Mouse (Mus musculus) leukemia stem cell, adult 10-12 weeks (primary cell): ENCODE results near the gene Nme4. TPM values are rescaled to one million over a fixed set of nuclear protein-coding genes. Genes with fewer than 3 reads are reported as not detected.

Experiments
- polyA plus RNA-seq: library from polyadenylated mRNA; stranded (reverse); fragments of >175 nt; gene quantifications from 2 replicates; pipeline ENCODE4 v1.2.3, GENCODE M21; 2012; ENCODE audit warnings: low replicate concordance

Nme4 gene
- polyA plus RNA-seq = 55.7 and 62.6 TPM in 2 replicates

GRCm38 (mm10) chr17:26095121-26095740, at the start of gene Nme4:
Gene Nme4, minus strand, starts transcription at chr17:26095602.

DNA sequence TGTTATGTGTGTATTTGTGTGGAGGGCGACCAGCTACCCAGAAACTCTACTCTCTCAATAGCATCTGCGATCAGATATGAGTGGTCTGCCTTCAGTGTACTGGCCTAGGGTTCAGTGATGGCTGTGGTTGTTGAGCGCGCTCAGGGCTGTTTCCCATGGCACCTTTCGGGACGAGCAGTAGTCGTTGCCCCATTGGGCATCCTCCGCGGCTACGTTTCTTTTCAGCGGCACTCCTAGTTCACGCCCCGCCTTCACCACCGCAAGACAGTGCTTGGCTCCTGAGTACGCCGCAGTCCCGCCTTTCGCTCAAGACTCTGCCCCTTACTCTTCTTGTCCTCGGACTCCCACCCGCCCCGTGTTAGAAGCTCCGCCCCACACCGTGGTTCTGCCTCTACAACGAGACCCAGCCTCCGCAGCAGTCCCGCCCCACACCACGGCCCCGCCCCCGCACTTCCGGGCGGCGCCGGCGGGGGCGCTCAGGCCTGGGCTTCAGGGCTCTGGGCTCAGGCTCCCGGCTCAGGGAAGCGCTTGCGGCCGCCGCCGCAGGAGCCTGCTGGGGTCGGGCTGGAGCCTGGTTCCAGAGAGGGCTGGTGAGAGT, 42.9 kb upstream of the Nme4 start, which contains the start of gene Axin1:
TSS of gene Axin1 (plus strand) at position 450 of the 598 bp plus-strand sequence.

GRCm38 (mm10) chr17:26123267-26123684, 27.9 kb upstream of the Nme4 start, which contains the start of gene Mrpl28:
Gene Mrpl28, plus strand, starts transcription at chr17:26123500.

GRCm38 (mm10) chr17:26113181-26113948, 18.0 kb upstream of the Nme4 start, which contains the start of gene Tmem8:
Gene Tmem8, plus strand, starts transcription at chr17:26113299.

GRCm38 (mm10) chr17:26089905-26090632, 5.3 kb downstream of the Nme4 start, which contains the start of gene Decr2:
Gene Decr2, minus strand, starts transcription at chr17:26090337.

GRCm38 (mm10) chr17:26068831-26069739, 26.3 kb downstream of the Nme4 start, which contains the start of gene Rab11fip3:
Gene Rab11fip3, minus strand, starts transcription at chr17:26069555.

Other genes with a start within 250 kb of the Nme4 start
- 22.8 and 33.0 TPM in 2 replicates for gene Wdr90, start 234.1 kb downstream of the Nme4 start, polyA plus RNA-seq
- 164 and 319 TPM in 2 replicates for gene Mcrip2, start 226.8 kb downstream of the Nme4 start, polyA plus RNA-seq
- gene Mettl26, start 220.5 kb downstream of the Nme4 start, polyA plus RNA-seq = 60.7 and 67.0 TPM in 2 replicates
- gene Wfikkn1, start 214.7 kb downstream of the Nme4 start, polyA plus RNA-seq = 1.4 and 1.7 TPM in 2 replicates
- gene Rab40c, start 175.9 kb downstream of the Nme4 start, polyA plus RNA-seq = 12.5 and 13.4 TPM in 2 replicates
- 354 and 1,450 TPM in 2 replicates for gene Pigq, start 150.7 kb downstream of the Nme4 start, polyA plus RNA-seq
- gene Nhlrc4, start 150.6 kb downstream of the Nme4 start, polyA plus RNA-seq = 0.28 and 3.2 TPM in 2 replicates
- gene A930017K11Rik, start 143.0 kb downstream of the Nme4 start, polyA plus RNA-seq = 0.09 TPM in 1 of 2 replicates, not detected in the other
- 78.7 and 121 TPM in 2 replicates for gene Capn15, start 109.8 kb downstream of the Nme4 start, polyA plus RNA-seq
- 4.8 and 7.2 TPM in 2 replicates for gene Rab11fip3, start 26.0 kb downstream of the Nme4 start, polyA plus RNA-seq
- 0.11 and 0.89 TPM in 2 replicates for gene Decr2, start 5.3 kb downstream of the Nme4 start, polyA plus RNA-seq
- 5.9 and 15.9 TPM in 2 replicates for gene Tmem8, start 17.7 kb upstream of the Nme4 start, polyA plus RNA-seq
- gene Mrpl28, start 27.9 kb upstream of the Nme4 start, polyA plus RNA-seq = 112 and 181 TPM in 2 replicates
- gene Axin1, start 43.1 kb upstream of the Nme4 start, polyA plus RNA-seq = 36.8 and 40.9 TPM in 2 replicates
- 7.8 and 8.9 TPM in 2 replicates for gene Pdia2, start 103.5 kb upstream of the Nme4 start, polyA plus RNA-seq
- gene Rgs11, start 107.3 kb upstream of the Nme4 start, polyA plus RNA-seq = 1.3 and 3.5 TPM in 2 replicates
- 1.5 and 4.5 TPM in 2 replicates for gene Arhgdig, start 112.2 kb upstream of the Nme4 start, polyA plus RNA-seq
- 1.2 and 6.5 TPM in 2 replicates for gene Fam234a, start 148.6 kb upstream of the Nme4 start, polyA plus RNA-seq
- 41.6 and 47.4 TPM in 2 replicates for gene Luc7l, start 157.3 kb upstream of the Nme4 start, polyA plus RNA-seq